Mouse (Mus musculus) left cerebral cortex, postnatal 14 days (tissue): ENCODE measurements around the gene Crygn. TPM values are rescaled to one million over a fixed set of nuclear protein-coding genes. Genes with fewer than 3 reads are reported as not detected.

Experiments used
- DNase-seq, 2 experiments: peaks; one replicate each; pipeline ENCODE4 v3.0.0; 2021 to 2022; ENCODE audit warnings: low spot score in 2 of 2, mixed read lengths in 1 of 2
- intact Hi-C: fragments of 180-260 bp; cut with DNase I; formaldehyde crosslinking; loops from one replicate; pipeline ENCODE4 v1.15.1; 2025
- total RNA-seq, 2 experiments: library from RNA; stranded (reverse); gene quantifications; 2 replicates each; pipeline ENCODE4 v1.2.3; 2021

Crygn gene
- total RNA-seq, 2 experiments from 2014 or later, result not detected

- no peak for DNase-seq
- intact Hi-C loops, result no loop called here
Measured at GRCm38 (mm10) chr5:24723527-24724269, 34.1 kb downstream of the Crygn start.

- DNase-seq, result no peak
- intact Hi-C loops, result no loop called here
Measured at GRCm38 (mm10) chr5:24719852-24720251, 38.0 kb downstream of the Crygn start.

GRCm38 (mm10) chr5:24718076-24718475, 39.7 kb downstream of the Crygn start:
- DNase-seq, result no peak
- intact Hi-C loops, result no loop called here

GRCm38 (mm10) chr5:24713987-24714386, 43.8 kb downstream of the Crygn start:
- intact Hi-C loops, result no loop called here

GRCm38 (mm10) chr5:24713199-24713598, 44.6 kb downstream of the Crygn start:
- intact Hi-C loops, result no loop called here
- peak; percentile 15 to 38 for DNase-seq

More at GRCm38 (mm10) chr5:24713987-24714386, 43.8 kb downstream of the Crygn start:
- no peak for DNase-seq

- intact Hi-C loops, result no loop called here
- no peak for DNase-seq
Measured at GRCm38 (mm10) chr5:24711615-24712014, 46.2 kb downstream of the Crygn start.

GRCm38 (mm10) chr5:24709962-24710361, 47.8 kb downstream of the Crygn start:
- no peak for DNase-seq
- intact Hi-C loops, result no loop called here

GRCm38 (mm10) chr5:24704615-24705014, 53.2 kb downstream of the Crygn start:
- intact Hi-C loops, result no loop called here

GRCm38 (mm10) chr5:24701271-24701670, 56.5 kb downstream of the Crygn start:
- no peak for DNase-seq
- intact Hi-C loops, result no loop called here

More at GRCm38 (mm10) chr5:24704615-24705014, 53.2 kb downstream of the Crygn start:
- no peak for DNase-seq

Other genes with a start within 250 kb of the Crygn start
- under 1 TPM in 1 of 2 experiments, not detected in 1; 0.40 TPM for gene Gbx1, start 230.8 kb downstream of the Crygn start, total RNA-seq
- gene Asb10, start 217.0 kb downstream of the Crygn start, total RNA-seq, result under 1 TPM; 0.15 to 0.30 TPM
- gene 4931409K22Rik, start 201.2 kb downstream of the Crygn start, total RNA-seq, result under 1 TPM in 1 of 2 experiments, not detected in 1; 0.13 TPM
- gene Abcf2, start 180.5 kb downstream of the Crygn start, total RNA-seq, result 10 to 100 TPM; 62.0 to 64.8 TPM
- 10 to 100 TPM; 65.1 to 73.8 TPM for gene Chpf2, start 171.3 kb downstream of the Crygn start, total RNA-seq
- 100 to 1,000 TPM; 102 to 110 TPM for gene Smarcd3, start 133.6 kb downstream of the Crygn start, total RNA-seq
- gene Nub1, start 72.5 kb downstream of the Crygn start, total RNA-seq, result 10 to 100 TPM; 67.5 to 73.9 TPM
- 1 to 10 TPM; 1.1 to 1.3 TPM for gene Wdr86, start 27.3 kb downstream of the Crygn start, total RNA-seq
- gene Rheb, start 84.6 kb upstream of the Crygn start, total RNA-seq, result 100 to 1,000 TPM; 118 to 130 TPM